Mouse (Mus musculus): Measurements from ENCODE around the gene Atp6v1g1.

The Atp6v1g1 gene

GRCm38 (mm10) chr4:63546441-63547055, 2.0 kb downstream of the Atp6v1g1 start:
- DNase-seq (ENCODE audit: low spot score), result no peak

GRCm38 (mm10) chr4:63547799-63548198, 3.2 kb downstream of the Atp6v1g1 start:
- no peak for DNase-seq (ENCODE audit: low spot score)

GRCm38 (mm10) chr4:63548491-63548890, 3.9 kb downstream of the Atp6v1g1 start:
- DNase-seq (ENCODE audit: low spot score), result no peak

GRCm38 (mm10) chr4:63550908-63551307, 6.3 kb downstream of the Atp6v1g1 start:
- no peak for DNase-seq (ENCODE audit: low spot score)

GRCm38 (mm10) chr4:63552865-63553264, 8.3 kb downstream of the Atp6v1g1 start:
- no peak for DNase-seq (ENCODE audit: low spot score)

- no peak for DNase-seq (ENCODE audit: low spot score)
These were observed 9.4 kb downstream of the Atp6v1g1 start for GRCm38 (mm10) chr4:63553789-63554576.

GRCm38 (mm10) chr4:63554616-63555015, 10.0 kb downstream of the Atp6v1g1 start:
- no peak for DNase-seq (ENCODE audit: low spot score)

- no peak for DNase-seq (ENCODE audit: low spot score)
These were observed 10.5 kb downstream of the Atp6v1g1 start for GRCm38 (mm10) chr4:63555111-63555510.

GRCm38 (mm10) chr4:63556665-63557064, 12.1 kb downstream of the Atp6v1g1 start:
- no peak for DNase-seq (ENCODE audit: low spot score)

GRCm38 (mm10) chr4:63557124-63558059, 12.8 kb downstream of the Atp6v1g1 start:
- DNase-seq (ENCODE audit: low spot score), result no peak

- DNase-seq (ENCODE audit: low spot score), result peak; percentile 87
These were observed 14.0 kb downstream of the Atp6v1g1 start, which contains the start of gene Tmem268 for GRCm38 (mm10) chr4:63558407-63559081. Tmem268 (plus strand) TSS chr4:63558781.

- no peak for DNase-seq (ENCODE audit: low spot score)
These were observed 14.6 kb downstream of the Atp6v1g1 start for GRCm38 (mm10) chr4:63559127-63559697.

GRCm38 (mm10) chr4:63560079-63560478, 15.5 kb downstream of the Atp6v1g1 start:
- no peak for DNase-seq (ENCODE audit: low spot score)

GRCm38 (mm10) chr4:63561861-63562675, 17.5 kb downstream of the Atp6v1g1 start:
- no peak for DNase-seq (ENCODE audit: low spot score)

GRCm38 (mm10) chr4:63562742-63563141, 18.2 kb downstream of the Atp6v1g1 start:
- no peak for DNase-seq (ENCODE audit: low spot score)

GRCm38 (mm10) chr4:63567712-63568390, 23.3 kb downstream of the Atp6v1g1 start:
- no peak for DNase-seq (ENCODE audit: low spot score)

GRCm38 (mm10) chr4:63569322-63569721, 24.8 kb downstream of the Atp6v1g1 start:
- no peak for DNase-seq (ENCODE audit: low spot score)

- no peak for DNase-seq (ENCODE audit: low spot score)
These were observed 25.7 kb downstream of the Atp6v1g1 start for GRCm38 (mm10) chr4:63570208-63570781.

- DNase-seq (ENCODE audit: low spot score), result no peak
These were observed 28.0 kb downstream of the Atp6v1g1 start for GRCm38 (mm10) chr4:63572621-63573020.

GRCm38 (mm10) chr4:63579649-63580048, 35.1 kb downstream of the Atp6v1g1 start:
- no peak for DNase-seq (ENCODE audit: low spot score)

All from testis, postnatal 10 days (tissue).